Mouse (Mus musculus): ENCODE measurements at regions not wholly inside any gene's neighbourhood (a gene's known extent, or its start where the extent isn't known, plus 50 kb on each side); places are given as distances from the start of the nearest gene placed in this dataset.

DNA sequence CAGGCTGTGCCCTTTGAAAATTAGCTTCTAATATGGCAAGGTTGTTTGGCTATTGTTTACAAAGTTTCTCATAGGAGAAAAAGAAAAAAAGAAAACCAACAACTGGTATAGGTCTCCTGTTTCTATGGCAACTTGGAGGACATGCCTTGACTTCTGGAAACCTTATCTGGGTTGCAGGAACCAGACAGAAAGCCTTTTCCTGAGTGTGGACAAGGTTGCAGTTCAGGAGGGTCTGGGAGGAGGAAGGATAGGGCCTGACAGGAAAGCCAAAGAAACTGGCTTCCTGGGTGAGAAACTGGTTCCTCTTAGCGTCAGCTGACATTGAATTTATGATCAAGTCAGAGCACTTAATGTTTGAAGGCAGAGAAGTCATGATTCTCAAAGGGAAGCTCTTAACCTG is 130.5 kb upstream of the Agbl1 start:
- no peak for TF ChIP-seq CTCF (IDR thresholded peaks at IDR 0.05; ENCODE audit: low read depth)
- no peak for TF ChIP-seq EP300 (IDR thresholded peaks at IDR 0.05; ENCODE audit: low read depth)

Data from liver, embryonic 14.5 days (tissue).